Comparison of ENCODE assay signal across 11 mouse cellular contexts in the genomic region with DNA sequence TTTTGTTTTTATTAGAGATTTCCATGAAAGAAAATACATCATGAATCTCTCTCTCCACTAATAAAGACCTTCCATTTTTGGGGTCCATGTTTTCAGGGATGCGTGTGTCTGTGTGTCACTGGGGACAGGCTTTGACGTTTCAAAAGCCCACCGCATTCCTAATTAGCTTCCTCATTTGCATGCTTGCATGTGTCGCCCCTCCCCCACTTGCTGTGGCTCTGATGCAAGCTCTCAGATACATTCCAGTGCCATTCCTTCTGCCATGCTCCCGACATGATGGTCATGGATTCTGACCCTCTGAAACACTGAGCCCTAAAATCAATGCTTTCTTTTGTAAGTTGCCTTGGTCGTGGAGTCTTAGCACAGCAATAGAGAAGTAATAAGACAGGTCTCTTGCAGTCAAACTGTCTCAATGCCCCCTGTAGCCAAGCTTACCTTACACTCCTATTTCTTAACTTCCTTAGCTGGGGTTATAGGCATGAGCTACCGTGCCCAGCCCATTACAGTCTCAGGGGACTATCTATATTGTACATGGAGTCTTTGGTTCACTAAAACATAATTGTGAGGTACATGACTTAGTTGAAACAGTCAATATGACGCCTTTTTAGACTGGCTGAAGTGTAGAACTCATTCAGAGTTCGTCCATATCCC. TPM values are rescaled to one million over a fixed set of nuclear protein-coding genes. Genes with fewer than 3 reads are reported as not detected.
DNase-seq lines count a peak whose midpoint lies in the region; ATAC-seq and TF ChIP-seq lines count a peak whose summit lies in the region.
"Had no signal": no experiment of that assay in that cellular context is flagged by ENCODE, and none has a peak within 500 bp of the region (broad histone marks: within the 10 kb centered on the region; RNA-seq: fewer than 3 reads in every experiment).

No protein-coding gene starts in this region.

- no peak for TF ChIP-seq POLR2A in CH12.LX (IDR thresholded peaks at IDR 0.05; ENCODE audit: low read depth, low read length)

- TF ChIP-seq RAD21 in CH12.LX (IDR thresholded peaks at IDR 0.05; ENCODE audit: low read depth, low read length): no peak

- 0 out of 2 replicates have a peak, but pooled peaks have one; percentile 9 for TF ChIP-seq EP300 in CH12.LX (IDR thresholded peaks at IDR 0.05; ENCODE audit: low read length)

- no peak for TF ChIP-seq CTCF in CH12.LX (conservative IDR thresholded peaks at IDR 0.05 in 1 of 2, IDR thresholded peaks at IDR 0.05 in 1 of 2; ENCODE audit: low read depth in 2 of 2, low read length in 2 of 2)

- intact Hi-C loops in gastrocnemius, postnatal 14 days (cut with DNase I; ENCODE audit: low total_unique reads): no loop called here

- H3K9ac ChIP-seq in CH12.LX (ENCODE audit: insufficient read depth, low read depth): no peak overlapping the region
- H3K9ac ChIP-seq in forebrain, embryonic 13.5 days: no peak overlapping the region
- H3K9ac ChIP-seq in liver, embryonic 11.5 days (ENCODE audit: low read depth, low read length): no peak overlapping the region
- H3K9ac ChIP-seq: stomach, embryonic 15.5 days had no signal

- dilution Hi-C loops in CH12.LX (cut with MboI; ENCODE audit: extremely low pct_ligation_motif_present, extremely low pct_unique_long_range_greater_than_20kb, low sequenced_read_pairs): no loop called here

- 32% methylated on average over 9 of the region's 9 CpGs for WGBS in forebrain, embryonic 13.5 days
- 55% methylated on average over 9 of the region's 9 CpGs for WGBS in liver, embryonic 11.5 days

- DNase-seq in cerebellum, postnatal 14 days: peak; percentile 18 to 42
- no peak for DNase-seq in cerebellum, adult 11-12 months
- peak; percentile 62 for DNase-seq in CH12.LX (ENCODE audit: extremely low read depth)
- DNase-seq in mesoderm, embryonic 11.5 days (ENCODE audit: low read depth, low spot score): peak; percentile 52
- DNase-seq in liver, embryonic 11.5 days (ENCODE audit: low spot score): no peak
- no peak for DNase-seq in gastrocnemius, postnatal 14 days
- no peak for DNase-seq in yolk sac, embryonic 10.5 days (ENCODE audit: low spot score)
- DNase-seq: adrenal gland, postnatal 25 days had no signal

- H3K36me3 ChIP-seq in CH12.LX (replicated peaks in 1 of 2; ENCODE audit: control insufficient read depth in 1 of 2, insufficient read depth in 1 of 2, low read length in 1 of 2): peaks cover 0 to 28% of the 10 kb centered on the region in 2 experiments
- no peaks in the 10 kb centered on the region for H3K36me3 ChIP-seq in forebrain, embryonic 13.5 days (ENCODE audit: poor library complexity, severe bottlenecking)
- no peaks in the 10 kb centered on the region for H3K36me3 ChIP-seq in liver, embryonic 11.5 days (ENCODE audit: control insufficient read depth, insufficient read depth, low read length)
- H3K36me3 ChIP-seq: stomach, embryonic 15.5 days had no signal

- H3K27me3 ChIP-seq in CH12.LX (replicated peaks): no peaks in the 10 kb centered on the region
- H3K27me3 ChIP-seq in forebrain, embryonic 13.5 days: no peaks in the 10 kb centered on the region
- H3K27me3 ChIP-seq in liver, embryonic 11.5 days (replicated peaks; ENCODE audit: control insufficient read depth, insufficient read depth, low read length): no peaks in the 10 kb centered on the region
- H3K27me3 ChIP-seq: stomach, embryonic 15.5 days had no signal

- no peaks in the 10 kb centered on the region for H3K79me2 ChIP-seq in CH12.LX (replicated peaks; ENCODE audit: control insufficient read depth, extremely low read depth, insufficient read depth, poor library complexity, severe bottlenecking)

- H3K9me3 ChIP-seq in CH12.LX (replicated peaks; ENCODE audit: low read length): no peaks in the 10 kb centered on the region
- no peaks in the 10 kb centered on the region for H3K9me3 ChIP-seq in forebrain, embryonic 13.5 days (replicated peaks)
- H3K9me3 ChIP-seq in liver, embryonic 11.5 days (ENCODE audit: control insufficient read depth, low read length): no peaks in the 10 kb centered on the region
- H3K9me3 ChIP-seq: stomach, embryonic 15.5 days had no signal

- peak overlapping the region; percentile 64; the same call in 1 of the 2 replicates for H3K4me2 ChIP-seq in CH12.LX (ENCODE audit: insufficient read depth, low read depth, poor library complexity, severe bottlenecking)
- H3K4me2 ChIP-seq in forebrain, embryonic 13.5 days: peak overlapping the region; percentile 4; the same call in 1 of the 2 replicates
- H3K4me2 ChIP-seq in liver, embryonic 11.5 days: no peak overlapping the region
- H3K4me2 ChIP-seq: stomach, embryonic 15.5 days had no signal

- H3K4me1 ChIP-seq in CH12.LX (ENCODE audit: control insufficient read depth in 1 of 2, insufficient read depth in 2 of 2): peaks cover 9 to 38% of the 10 kb centered on the region in 2 experiments
- peaks cover 22% of the 10 kb centered on the region for H3K4me1 ChIP-seq in forebrain, embryonic 13.5 days
- H3K4me1 ChIP-seq in liver, embryonic 11.5 days (replicated peaks; ENCODE audit: control insufficient read depth, insufficient read depth, low read length): peaks cover 7% of the 10 kb centered on the region; the same call in 1 of the 2 replicates

- no peak overlapping the region for H3K27ac ChIP-seq in CH12.LX (ENCODE audit: insufficient read depth, low read depth)
- no peak overlapping the region for H3K27ac ChIP-seq in forebrain, embryonic 13.5 days
- no peak overlapping the region for H3K27ac ChIP-seq in liver, embryonic 11.5 days (ENCODE audit: low read depth, low read length)
- H3K27ac ChIP-seq: kidney, postnatal 0 days; stomach, embryonic 15.5 days had no signal

- in situ Hi-C loops in CH12.LX (cut with MboI; ENCODE audit: low pct_ligation_motif_present, low pct_unique_long_range_greater_than_20kb, low sequenced_read_pairs): no loop called here

- peak overlapping the region in 1 of 3 experiments; percentile 12 for H3K4me3 ChIP-seq in CH12.LX (replicated peaks in 1 of 3; ENCODE audit: low read depth in 2 of 3, low read length in 2 of 3, poor library complexity in 1 of 3)
- no peak overlapping the region for H3K4me3 ChIP-seq in forebrain, embryonic 13.5 days
- no peak overlapping the region for H3K4me3 ChIP-seq in liver, embryonic 11.5 days (ENCODE audit: low read depth, low read length)
- H3K4me3 ChIP-seq: stomach, embryonic 15.5 days had no signal

- peak; percentile 68; the same call in 1 of the 2 replicates for ATAC-seq in forebrain, embryonic 13.5 days
- no peak for ATAC-seq in liver, embryonic 11.5 days (replicated peaks; ENCODE audit: low FRiP score)

TF ChIP-seq in CH12.LX, 34 proteins besides CTCF, POLR2A, EP300 and RAD21:
- TF ChIP-seq JUN (IDR thresholded peaks at IDR 0.05; ENCODE audit: insufficient read depth, low read depth, low read length): no peak
- TF ChIP-seq MAX (IDR thresholded peaks at IDR 0.05; ENCODE audit: low read length): 0 out of 2 replicates have a peak, but pooled peaks have one; percentile 36
- TF ChIP-seq BHLHE40 (IDR thresholded peaks at IDR 0.05; ENCODE audit: low read depth, low read length): peak; percentile 60
- TF ChIP-seq GABPA (IDR thresholded peaks at IDR 0.05; ENCODE audit: insufficient replicate concordance, low read depth, low read length): no peak
- TF ChIP-seq MEF2A (IDR thresholded peaks at IDR 0.05; ENCODE audit: borderline replicate concordance, low read depth, low read length): 0 out of 2 replicates have a peak, but pooled peaks have one; percentile 12
TF ChIP-seq in CH12.LX: peak in this region for 3.

RNA-seq across cellular contexts. Expression of a gene that starts 35.6 kb away (rescaled TPM):
- total RNA-seq in CH12.LX (2012; rRNA removed) (11.7 and 12.1 TPM in 2 replicates), CH12.LX (2014; rRNA removed) (18.0 and 19.1 TPM in 2 replicates)
- 14.6 and 16.9 TPM in 2 replicates for polyA plus RNA-seq in CH12.LX (2012; ENCODE audit: insufficient read length, low read depth)
- 19.9 and 21.7 TPM in 2 replicates for polyA plus RNA-seq in forebrain, embryonic 13.5 days (2015; fragmentation: Nextera tagmentation; extraction: Ambion mirVana)
- 31.2 and 37.6 TPM in 2 replicates for polyA plus RNA-seq in liver, embryonic 11.5 days (2014; fragmentation: Nextera tagmentation; extraction: Ambion mirVana)
- 1 to 10 TPM; 8.6 to 8.7 TPM for total RNA-seq in gastrocnemius, postnatal 14 days (2021)

Comparison
In these comparisons a context has a peak if more than half of its experiments do, and no peak if none do; other contexts are left out.
1. DNase-seq: peak in cerebellum, postnatal 14 days (2 of 2), CH12.LX (single experiment) and mesoderm, embryonic 11.5 days (single experiment); none in cerebellum, adult 11-12 months (single experiment), liver, embryonic 11.5 days (single experiment), gastrocnemius, postnatal 14 days (single experiment) and yolk sac, embryonic 10.5 days (single experiment).